Comparison of ENCODE assay signal across 8 mouse cellular contexts in genomic region chr3:115541789-115542188, GRCm38 (mm10).
DNase-seq lines count a peak whose midpoint lies in the region; ATAC-seq and TF ChIP-seq lines count a peak whose summit lies in the region.

No protein-coding gene starts in this region.

- whole genome bisulfite sequencing in kidney, postnatal 0 days, result 91% methylated on average over 1 of the region's 1 CpGs
- WGBS in forebrain, embryonic 15.5 days, result 98% methylated on average over 1 of the region's 1 CpGs

- H3K4me2 ChIP-seq in kidney, postnatal 0 days (ENCODE audit: low read length), result no peak overlapping the region
- no peak overlapping the region for H3K4me2 ChIP-seq in forebrain, embryonic 15.5 days (replicated peaks)

- no peaks in the 10 kb centered on the region for H3K27me3 ChIP-seq in kidney, postnatal 0 days (ENCODE audit: insufficient read depth, low read length)
- no peaks in the 10 kb centered on the region for H3K27me3 ChIP-seq in forebrain, embryonic 15.5 days

- peak; percentile 37 for DNase-seq in kidney, postnatal 0 days (ENCODE audit: low spot score)
- no peak for DNase-seq in kidney, adult 11 months
- peak; percentile 22 for DNase-seq in ES-CJ7 (ENCODE audit: low read depth, low spot score)
- DNase-seq in naive thymus-derived CD4-positive, alpha-beta T cell, adult 2 months (ENCODE audit: low read depth), result peak; percentile 11
- DNase-seq in gastrocnemius, adult 8-10 months (ENCODE audit: low spot score in 2 of 2), result no peak
- no peak for DNase-seq in urinary bladder, postnatal 36 days (ENCODE audit: low spot score in 2 of 2)

- no peak overlapping the region for H3K4me3 ChIP-seq in kidney, postnatal 0 days (replicated peaks; ENCODE audit: low read depth, low read length)
- no peak overlapping the region for H3K4me3 ChIP-seq in forebrain, embryonic 15.5 days

- no peak overlapping the region for H3K27ac ChIP-seq in kidney, postnatal 0 days
- H3K27ac ChIP-seq in forebrain, embryonic 15.5 days (replicated peaks), result no peak overlapping the region

- no peaks in the 10 kb centered on the region for H3K4me1 ChIP-seq in kidney, postnatal 0 days (replicated peaks; ENCODE audit: insufficient read depth, low read length)
- H3K4me1 ChIP-seq in forebrain, embryonic 15.5 days, result no peaks in the 10 kb centered on the region

- ATAC-seq in kidney, postnatal 0 days (replicated peaks; ENCODE audit: low FRiP score, low read depth), result no peak
- ATAC-seq in cerebellum, adult (ENCODE audit: insufficient number of reproducible peaks, low FRiP score, low TSS enrichment), result peak; percentile 80; the same call in 1 of the 2 replicates
- 0 out of 2 replicates have a peak, but pooled peaks have one; percentile 51 for ATAC-seq in forebrain, embryonic 15.5 days (replicated peaks)

- H3K9ac ChIP-seq in kidney, postnatal 0 days (ENCODE audit: low read depth, low read length), result no peak overlapping the region
- no peak overlapping the region for H3K9ac ChIP-seq in forebrain, embryonic 15.5 days (replicated peaks)

- no peaks in the 10 kb centered on the region for H3K36me3 ChIP-seq in kidney, postnatal 0 days (ENCODE audit: insufficient read depth, low read length)
- H3K36me3 ChIP-seq in forebrain, embryonic 15.5 days, result no peaks in the 10 kb centered on the region

- no peaks in the 10 kb centered on the region for H3K9me3 ChIP-seq in kidney, postnatal 0 days (replicated peaks; ENCODE audit: low read length)
- H3K9me3 ChIP-seq in forebrain, embryonic 15.5 days, result no peaks in the 10 kb centered on the region

- peak; percentile 65 for TF ChIP-seq CTCF in kidney, postnatal 0 days (IDR thresholded peaks at IDR 0.05; ENCODE audit: low read depth)

Comparison
In these comparisons a context has a peak if more than half of its experiments do, and no peak if none do; other contexts are left out.
1. DNase-seq: peak in kidney, postnatal 0 days (single experiment), ES-CJ7 (single experiment) and naive thymus-derived CD4-positive, alpha-beta T cell, adult 2 months (single experiment); none in kidney, adult 11 months (single experiment), gastrocnemius, adult 8-10 months (0 of 2) and urinary bladder, postnatal 36 days (0 of 2).